Mouse (Mus musculus): ENCODE results near the gene Ptprcap. TPM values are rescaled to one million over a fixed set of nuclear protein-coding genes. Genes with fewer than 3 reads are reported as not detected.

Ptprcap gene
- polyA plus RNA-seq, 1 experiment from 2014 or later = 1.1 TPM

- H3K36me3 ChIP-seq = peaks cover 41% of the 10 kb centered on the region
- 0 out of 2 replicates have a peak, but pooled peaks cover 5% of the 10 kb centered on the region for H3K9me3 ChIP-seq (replicated peaks)
- H3K27me3 ChIP-seq (replicated peaks) = no peaks in the 10 kb centered on the region
- H3K4me1 ChIP-seq (replicated peaks) = peaks cover 49% of the 10 kb centered on the region
- peak overlapping the region; percentile 88 for H3K4me2 ChIP-seq
- H3K4me3 ChIP-seq = peak overlapping the region; percentile 97
- 84% methylated on average over 11 of the region's 11 CpGs for WGBS
- no peak for ATAC-seq (ENCODE audit: insufficient number of reproducible peaks, low FRiP score)
- H3K9ac ChIP-seq = peak overlapping the region; percentile 97
- no peak overlapping the region for H3K27ac ChIP-seq (ENCODE audit: poor library complexity, severe bottlenecking)
Observed at GRCm38 (mm10) chr19:4149283-4149682, 4.1 kb upstream of the Ptprcap start.

DNA sequence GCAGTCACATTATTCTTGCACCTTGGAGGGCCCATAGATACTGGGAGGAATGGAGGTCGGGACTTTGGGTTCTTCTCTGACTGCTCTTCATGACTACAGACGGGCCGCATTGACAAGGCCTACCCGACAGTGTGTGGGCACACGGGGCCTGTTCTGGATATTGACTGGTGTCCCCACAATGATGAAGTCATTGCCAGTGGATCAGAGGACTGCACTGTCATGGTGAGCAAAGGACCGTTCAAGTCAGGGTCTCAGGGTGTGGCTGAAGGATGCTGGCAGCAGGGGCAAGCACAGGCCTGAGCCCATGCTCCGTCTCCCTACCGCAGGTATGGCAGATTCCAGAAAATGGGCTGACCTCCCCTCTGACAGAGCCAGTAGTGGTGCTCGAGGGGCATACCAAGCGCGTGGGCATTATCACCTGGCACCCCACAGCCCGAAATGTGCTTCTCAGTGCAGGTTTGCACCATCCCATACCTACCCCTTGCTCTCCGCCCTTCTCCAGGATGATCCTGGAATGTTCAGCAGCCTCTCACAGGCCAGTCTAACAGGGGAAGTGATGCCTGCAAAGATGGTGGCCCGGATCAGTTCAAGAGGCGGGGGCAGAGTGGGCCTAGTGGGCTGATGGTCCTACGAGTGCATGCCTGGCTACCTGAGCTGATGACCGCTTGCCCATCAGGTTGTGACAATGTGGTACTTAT lies 3.5 kb upstream of the Ptprcap start:
- H3K27me3 ChIP-seq (replicated peaks) = no peaks in the 10 kb centered on the region
- H3K4me3 ChIP-seq = peak overlapping the region; percentile 97
- 92% methylated on average over 17 of the region's 17 CpGs for WGBS
- peak overlapping the region; percentile 97 for H3K9ac ChIP-seq
- no peak for ATAC-seq (ENCODE audit: insufficient number of reproducible peaks, low FRiP score)
- peaks cover 41% of the 10 kb centered on the region for H3K36me3 ChIP-seq
- peaks cover 55% of the 10 kb centered on the region for H3K4me1 ChIP-seq (replicated peaks)
- H3K27ac ChIP-seq (ENCODE audit: poor library complexity, severe bottlenecking) = no peak overlapping the region
- H3K9me3 ChIP-seq (replicated peaks) = 0 out of 2 replicates have a peak, but pooled peaks cover 5% of the 10 kb centered on the region
- H3K4me2 ChIP-seq = peak overlapping the region; percentile 88

GRCm38 (mm10) chr19:4150567-4151487 lies 2.6 kb upstream of the Ptprcap start:
- no peak for ATAC-seq (ENCODE audit: insufficient number of reproducible peaks, low FRiP score)
- Histone ChIP-seq H3K36me3 (peaks cover 45% of the 10 kb centered on the region), H3K4me3 (no peak overlapping the region), H3K9me3 (replicated peaks) (0 out of 2 replicates have a peak, but pooled peaks cover 2% of the 10 kb centered on the region), H3K9ac (peak overlapping the region; percentile 22; the same call in 1 of the 2 replicates), H3K27me3 (replicated peaks) (no peaks in the 10 kb centered on the region), H3K4me1 (replicated peaks) (peaks cover 57% of the 10 kb centered on the region), H3K4me2 (no peak overlapping the region), H3K27ac (ENCODE audit: poor library complexity, severe bottlenecking) (no peak overlapping the region)
- WGBS = 90% methylated on average over 22 of the region's 22 CpGs

- H3K36me3 ChIP-seq = peaks cover 52% of the 10 kb centered on the region
- H3K9me3 ChIP-seq (replicated peaks) = no peaks in the 10 kb centered on the region
- ATAC-seq (ENCODE audit: insufficient number of reproducible peaks, low FRiP score) = no peak
- no peak overlapping the region for H3K4me3 ChIP-seq
- no peak overlapping the region for H3K4me2 ChIP-seq
- no peak overlapping the region for H3K27ac ChIP-seq (ENCODE audit: poor library complexity, severe bottlenecking)
- WGBS = 72% methylated on average over 5 of the region's 5 CpGs
- no peaks in the 10 kb centered on the region for H3K27me3 ChIP-seq (replicated peaks)
- peak overlapping the region; percentile 7; the same call in 1 of the 2 replicates for H3K9ac ChIP-seq
- peaks cover 57% of the 10 kb centered on the region for H3K4me1 ChIP-seq (replicated peaks)
Observed at GRCm38 (mm10) chr19:4151488-4151860, 1.9 kb upstream of the Ptprcap start.

DNA sequence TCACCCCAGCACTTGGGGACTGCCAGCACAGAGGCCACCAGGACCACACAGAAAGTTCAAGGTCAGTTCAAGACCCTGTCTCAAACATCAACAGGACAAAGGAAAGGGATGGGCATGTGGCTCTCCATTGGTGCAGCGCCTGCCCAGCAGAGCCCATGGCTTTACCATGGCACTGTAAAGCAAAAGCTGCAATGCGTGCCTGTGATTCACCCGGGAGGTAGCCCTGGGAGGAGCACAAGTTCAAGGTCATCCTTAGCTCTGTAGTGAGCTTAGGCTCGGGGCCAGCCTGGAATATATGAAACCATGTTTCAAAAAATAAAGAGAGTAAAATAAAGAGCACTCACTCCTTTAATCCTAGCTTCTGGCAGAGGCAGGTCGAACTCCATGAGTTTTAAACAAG lies 1.5 kb upstream of the Ptprcap start:
- Histone ChIP-seq H3K27me3 (replicated peaks) (no peaks in the 10 kb centered on the region), H3K4me1 (replicated peaks) (peaks cover 57% of the 10 kb centered on the region), H3K4me3 (no peak overlapping the region), H3K9ac (no peak overlapping the region), H3K27ac (ENCODE audit: poor library complexity, severe bottlenecking) (peak overlapping the region; percentile 4; the same call in 1 of the 2 replicates), H3K9me3 (replicated peaks) (no peaks in the 10 kb centered on the region), H3K4me2 (no peak overlapping the region), H3K36me3 (peaks cover 56% of the 10 kb centered on the region)
- 85% methylated on average over 5 of the region's 5 CpGs for WGBS
- no peak for ATAC-seq (ENCODE audit: insufficient number of reproducible peaks, low FRiP score)

DNA sequence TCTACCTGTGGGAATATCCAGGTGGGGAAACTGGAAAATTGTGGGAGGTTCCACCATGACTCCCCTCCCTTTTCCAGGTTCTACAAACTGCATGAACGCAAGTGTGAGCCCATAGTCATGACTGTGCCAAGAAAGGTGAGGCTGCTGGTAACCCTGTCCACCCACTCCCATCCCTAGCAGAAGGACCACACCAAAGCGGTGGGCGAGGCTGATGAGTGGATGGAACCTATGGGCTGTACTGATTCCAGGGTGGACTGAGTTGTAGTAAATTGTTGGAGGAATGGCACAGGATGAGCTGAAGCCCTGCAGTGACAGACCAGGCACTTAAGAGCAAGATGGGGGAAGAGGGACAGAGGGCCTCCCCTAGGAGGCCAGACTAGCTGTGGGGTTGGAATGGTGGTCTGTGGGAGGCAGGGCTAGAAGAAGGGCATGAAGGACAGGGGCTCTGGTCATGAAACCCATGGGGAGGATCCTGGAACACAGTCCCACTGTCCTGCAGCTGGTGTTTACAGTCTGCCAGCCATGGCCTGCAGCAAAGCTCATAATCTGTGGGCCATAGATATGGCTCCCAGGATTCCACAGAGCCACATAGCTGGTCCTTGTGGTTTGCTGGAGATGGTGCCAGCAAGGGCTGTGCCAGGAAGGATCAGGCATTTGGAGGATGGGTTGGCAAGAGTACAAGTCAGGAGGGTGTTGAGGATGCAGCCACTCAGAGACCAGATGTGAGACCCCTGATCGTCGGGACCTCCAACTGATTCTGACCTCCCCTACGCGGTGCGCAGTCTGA lies 766 bp upstream of the Ptprcap start:
- no peaks in the 10 kb centered on the region for H3K27me3 ChIP-seq (replicated peaks)
- H3K4me3 ChIP-seq = no peak overlapping the region
- 84% methylated on average over 8 of the region's 8 CpGs for WGBS
- ATAC-seq (ENCODE audit: insufficient number of reproducible peaks, low FRiP score) = no peak
- H3K9ac ChIP-seq = no peak overlapping the region
- no peak overlapping the region for H3K4me2 ChIP-seq
- no peak overlapping the region for H3K27ac ChIP-seq (ENCODE audit: poor library complexity, severe bottlenecking)
- no peaks in the 10 kb centered on the region for H3K9me3 ChIP-seq (replicated peaks)
- H3K36me3 ChIP-seq = peaks cover 63% of the 10 kb centered on the region
- H3K4me1 ChIP-seq (replicated peaks) = peaks cover 57% of the 10 kb centered on the region

DNA sequence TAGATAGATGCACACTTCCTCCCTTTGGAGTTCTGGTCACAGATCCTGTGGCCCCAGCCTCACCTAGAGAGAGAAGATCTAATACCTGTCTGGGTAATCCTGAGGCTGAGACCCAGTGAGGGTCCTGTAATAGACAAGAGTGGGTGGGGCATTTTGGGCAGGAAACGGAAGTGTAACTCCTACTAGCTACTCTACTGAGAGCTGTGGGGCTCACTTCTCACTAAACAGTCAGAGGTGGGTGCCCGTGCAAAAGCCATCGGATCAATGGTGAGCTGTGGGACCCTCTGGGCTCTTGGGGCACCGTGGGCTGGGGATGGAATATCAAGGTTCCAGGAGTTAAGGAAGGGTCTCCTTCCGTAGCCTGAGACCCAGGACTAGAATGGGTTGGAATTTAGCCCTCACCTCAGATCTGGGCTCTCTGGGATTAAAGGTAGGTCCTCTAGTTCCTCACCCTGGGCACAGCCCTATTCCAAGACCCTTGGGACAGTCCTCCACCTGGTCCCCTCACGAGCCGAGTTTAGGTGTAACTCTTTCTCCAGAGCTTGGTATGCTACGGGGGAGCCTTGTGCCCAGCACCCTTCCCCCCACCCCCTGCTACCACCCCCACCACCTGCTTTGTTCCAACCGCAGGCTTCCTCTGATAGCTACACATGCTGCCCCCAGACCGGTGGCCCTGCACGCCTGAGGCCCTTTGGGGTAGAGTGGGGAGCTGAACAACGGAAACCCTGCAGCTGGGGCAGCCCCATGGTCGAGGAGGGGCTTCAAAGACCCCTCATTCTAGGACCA lies 1.2 kb downstream of the Ptprcap start:
- H3K27ac ChIP-seq (ENCODE audit: poor library complexity, severe bottlenecking) = no peak overlapping the region
- 71% methylated on average over 13 of the region's 13 CpGs for WGBS
- H3K9me3 ChIP-seq (replicated peaks) = no peaks in the 10 kb centered on the region
- H3K4me1 ChIP-seq (replicated peaks) = peaks cover 44% of the 10 kb centered on the region
- H3K27me3 ChIP-seq (replicated peaks) = no peaks in the 10 kb centered on the region
- no peak for ATAC-seq (ENCODE audit: insufficient number of reproducible peaks, low FRiP score)
- no peak overlapping the region for H3K4me2 ChIP-seq
- H3K4me3 ChIP-seq = no peak overlapping the region
- H3K36me3 ChIP-seq = peaks cover 83% of the 10 kb centered on the region
- H3K9ac ChIP-seq = no peak overlapping the region

- Histone ChIP-seq H3K27me3 (replicated peaks) (no peaks in the 10 kb centered on the region), H3K36me3 (peaks cover 81% of the 10 kb centered on the region), H3K9ac (no peak overlapping the region), H3K27ac (ENCODE audit: poor library complexity, severe bottlenecking) (0 out of 2 replicates have a peak overlapping the region, but pooled peaks have one; percentile 10), H3K4me2 (no peak overlapping the region), H3K4me3 (no peak overlapping the region), H3K4me1 (replicated peaks) (peaks cover 38% of the 10 kb centered on the region), H3K9me3 (replicated peaks) (no peaks in the 10 kb centered on the region)
- WGBS = 82% methylated on average over 6 of the region's 6 CpGs
- ATAC-seq (ENCODE audit: insufficient number of reproducible peaks, low FRiP score) = no peak
Observed at GRCm38 (mm10) chr19:4155223-4156072, 2.0 kb downstream of the Ptprcap start.

- Histone ChIP-seq H3K36me3 (peaks cover 81% of the 10 kb centered on the region), H3K9ac (no peak overlapping the region), H3K4me1 (replicated peaks) (peaks cover 32% of the 10 kb centered on the region), H3K27ac (ENCODE audit: poor library complexity, severe bottlenecking) (0 out of 2 replicates have a peak overlapping the region, but pooled peaks have one; percentile 10), H3K4me3 (no peak overlapping the region), H3K9me3 (replicated peaks) (no peaks in the 10 kb centered on the region), H3K4me2 (no peak overlapping the region), H3K27me3 (replicated peaks) (no peaks in the 10 kb centered on the region)
- 74% methylated on average over 20 of the region's 20 CpGs for WGBS
- no peak for ATAC-seq (ENCODE audit: insufficient number of reproducible peaks, low FRiP score)
Observed at GRCm38 (mm10) chr19:4156073-4156579, 2.7 kb downstream of the Ptprcap start.
